Mouse (Mus musculus) kidney, embryonic 14.5 days (tissue): ENCODE data around the gene Ap5z1. TPM values are rescaled to one million over a fixed set of nuclear protein-coding genes. Genes with fewer than 3 reads are reported as not detected.
A peak's percentile ranks its signal among the peaks of the same experiment; 100 is the strongest.

Source experiments
- ATAC-seq: fragments of 200-750 bp; cut with Nextera tagmentation; 2 replicates; pipeline ENCODE4 v1.8.0; 2017; ENCODE audit warnings: moderate number of reproducible peaks, mild to moderate bottlenecking, moderate TSS enrichment, moderate library complexity; ENCODE audit not compliant: low FRiP score, low TSS enrichment
- H3K27ac ChIP-seq: fragments of 300-500 bp; sonication (generic); 2 replicates; pipeline ENCODE4 v1.5.1; 2014; ENCODE audit warnings: low read depth, mild to moderate bottlenecking, low read length, moderate library complexity, mixed read lengths
- H3K27me3 ChIP-seq: fragments of 300-500 bp; sonication (generic); 2 replicates; pipeline ENCODE4 v1.6.1; 2014; ENCODE audit warnings: mild to moderate bottlenecking, low read length; ENCODE audit not compliant: control insufficient read depth, insufficient read depth
- H3K36me3 ChIP-seq: fragments of 300-500 bp; sonication (generic); 2 replicates; pipeline ENCODE4 v1.6.1; 2014; ENCODE audit warnings: low read length, mixed read lengths; ENCODE audit not compliant: control insufficient read depth, insufficient read depth
- H3K4me1 ChIP-seq: fragments of 300-500 bp; sonication (generic); 2 replicates; pipeline ENCODE4 v1.6.1; 2014; ENCODE audit warnings: low read length, mixed read lengths; ENCODE audit not compliant: control insufficient read depth, insufficient read depth
- H3K4me2 ChIP-seq: fragments of 300-500 bp; sonication (generic); replicated peaks from 2 replicates; pipeline ENCODE4 v1.6.1; 2014; ENCODE audit warnings: low read depth, mild to moderate bottlenecking, low read length
- H3K4me3 ChIP-seq: fragments of 300-500 bp; sonication (generic); 2 replicates; pipeline ENCODE4 v1.5.1; 2014; ENCODE audit warnings: mild to moderate bottlenecking, low read length
- H3K9ac ChIP-seq: fragments of 300-500 bp; sonication (generic); 2 replicates; pipeline ENCODE4 v1.6.1; 2014; ENCODE audit warnings: low read depth, mild to moderate bottlenecking, low read length, moderate library complexity
- H3K9me3 ChIP-seq: fragments of 300-500 bp; sonication (generic); 2 replicates; pipeline ENCODE4 v1.6.1; 2016; ENCODE audit warnings: low read length; ENCODE audit not compliant: control insufficient read depth
- WGBS: fragments of 180-500 bp; shearing (Covaris S2); extraction: QIAGEN DNeasy Blood & Tissue Kit; methylation state at CpG from one replicate; pipeline ENCODE4 v1.1.7; 2014; 5-methylcytosine and 5-hydroxymethylcytosine counted together
- polyA plus RNA-seq: library from polyadenylated mRNA; unstranded; fragments of >200 nt; fragmentation: Nextera tagmentation; extraction: Ambion mirVana; gene quantifications from 2 replicates; pipeline ENCODE4 v1.2.1, GENCODE M21; 2014

The Ap5z1 gene
- polyA plus RNA-seq, 1 experiment from 2014 or later = 10.1 TPM

- no peak for ATAC-seq
- no peaks in the 10 kb centered on the region for H3K4me1 ChIP-seq
- H3K27ac ChIP-seq = no peak overlapping the region; the same call in 1 of the 2 replicates
- no peaks in the 10 kb centered on the region for H3K27me3 ChIP-seq
- no peak overlapping the region for H3K9ac ChIP-seq
- H3K36me3 ChIP-seq = peaks cover 62% of the 10 kb centered on the region
- 69% methylated on average over 15 of the region's 15 CpGs for WGBS
- no peak overlapping the region for H3K4me2 ChIP-seq
- H3K4me3 ChIP-seq = no peak overlapping the region
- H3K9me3 ChIP-seq = no peaks in the 10 kb centered on the region
Observed at GRCm38 (mm10) chr5:142456318-142456717, 7.4 kb upstream of the Ap5z1 start.

DNA sequence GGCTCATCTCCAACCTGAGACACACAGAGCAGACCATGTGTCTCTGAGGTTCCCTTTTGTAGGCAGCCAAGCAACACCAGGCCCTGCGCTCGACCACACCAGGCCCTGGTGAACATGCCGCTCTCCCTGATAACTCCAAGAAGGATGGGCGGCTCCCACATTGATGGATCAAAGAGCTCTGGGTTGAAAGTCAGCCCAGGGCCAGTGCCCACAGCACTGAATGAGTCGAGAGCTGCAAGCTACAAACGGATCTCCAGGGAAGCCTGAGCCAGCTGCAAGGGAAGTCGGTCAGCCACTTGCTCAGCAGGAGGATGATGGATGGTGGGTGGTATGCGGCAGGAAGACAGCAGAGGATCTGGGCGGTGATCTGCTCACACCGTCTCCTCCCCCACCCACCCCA, 6.4 kb upstream of the Ap5z1 start:
- H3K27ac ChIP-seq = peak overlapping the region; percentile 51; the same call in 1 of the 2 replicates
- H3K4me3 ChIP-seq = no peak overlapping the region
- no peaks in the 10 kb centered on the region for H3K9me3 ChIP-seq
- no peak overlapping the region for H3K9ac ChIP-seq
- WGBS = 39% methylated on average over 10 of the region's 10 CpGs
- H3K4me1 ChIP-seq = no peaks in the 10 kb centered on the region
- peaks cover 59% of the 10 kb centered on the region for H3K36me3 ChIP-seq
- ATAC-seq = no peak
- no peaks in the 10 kb centered on the region for H3K27me3 ChIP-seq
- no peak overlapping the region for H3K4me2 ChIP-seq

GRCm38 (mm10) chr5:142458791-142459557, 4.8 kb upstream of the Ap5z1 start:
- Histone ChIP-seq H3K4me2 (no peak overlapping the region), H3K9me3 (no peaks in the 10 kb centered on the region), H3K36me3 (peaks cover 45% of the 10 kb centered on the region), H3K27me3 (no peaks in the 10 kb centered on the region), H3K9ac (no peak overlapping the region), H3K4me3 (no peak overlapping the region), H3K27ac (no peak overlapping the region), H3K4me1 (no peaks in the 10 kb centered on the region)
- WGBS = 86% methylated on average over 17 of the region's 17 CpGs
- no peak for ATAC-seq

DNA sequence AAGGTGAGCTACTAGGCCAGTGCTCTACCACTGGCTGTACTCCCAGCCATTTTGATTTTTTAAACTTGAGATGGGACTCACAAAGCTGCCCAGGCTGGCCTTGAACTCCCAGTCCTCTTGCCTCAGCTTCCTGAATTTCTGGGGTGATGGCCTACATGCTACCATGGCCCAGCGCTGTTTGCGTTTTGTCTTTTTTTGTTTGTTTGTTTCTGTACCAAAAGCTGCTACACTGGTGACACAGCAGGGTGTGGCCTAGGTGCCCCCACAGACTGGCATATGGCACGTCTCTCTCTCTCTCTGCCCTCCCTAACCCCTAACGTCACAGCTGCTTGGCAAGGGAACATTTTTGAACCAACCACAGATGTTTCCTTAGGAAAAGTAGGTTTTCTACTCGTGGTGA, 3.9 kb upstream of the Ap5z1 start:
- ATAC-seq = no peak
- H3K27ac ChIP-seq = no peak overlapping the region
- H3K4me3 ChIP-seq = no peak overlapping the region
- no peaks in the 10 kb centered on the region for H3K9me3 ChIP-seq
- peaks cover 37% of the 10 kb centered on the region for H3K36me3 ChIP-seq
- no peak overlapping the region for H3K4me2 ChIP-seq
- WGBS = 78% methylated on average over 5 of the region's 5 CpGs
- no peaks in the 10 kb centered on the region for H3K27me3 ChIP-seq
- no peak overlapping the region for H3K9ac ChIP-seq
- peaks cover 5% of the 10 kb centered on the region; the same call in 1 of the 2 replicates for H3K4me1 ChIP-seq

DNA sequence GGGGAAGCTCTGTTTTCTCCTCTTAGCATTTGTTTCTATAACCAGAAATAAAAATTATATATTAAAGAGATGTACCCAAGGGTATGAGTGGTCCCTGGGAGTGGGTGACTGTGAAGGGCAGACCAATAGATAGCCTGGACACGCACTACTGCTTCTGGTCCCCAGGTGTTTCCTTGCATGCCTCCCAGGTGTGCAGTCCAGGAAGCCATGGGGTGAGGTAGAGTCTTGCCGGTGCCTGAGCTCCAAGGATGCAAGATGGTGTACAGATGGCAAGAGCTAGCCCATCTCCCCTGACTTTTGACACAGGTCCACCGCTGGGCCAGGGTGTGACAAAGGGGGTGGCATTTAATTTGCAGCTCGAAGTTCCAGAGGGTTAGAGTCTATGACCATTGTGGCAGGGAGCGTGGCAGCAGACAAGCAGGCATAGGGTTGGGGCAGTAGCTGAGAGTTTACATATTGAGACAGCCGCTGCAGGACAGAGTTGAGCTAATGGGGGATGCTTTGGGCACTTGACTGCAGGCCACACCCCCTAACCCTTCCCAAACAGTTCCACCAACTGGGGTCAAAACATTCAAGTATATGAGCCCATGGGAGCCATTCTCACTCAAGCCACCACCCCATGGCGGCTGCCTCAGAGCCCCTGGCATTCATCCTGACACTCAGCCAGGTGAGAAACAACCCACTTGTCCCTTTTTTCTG, 1.7 kb upstream of the Ap5z1 start:
- Histone ChIP-seq H3K4me3 (no peak overlapping the region), H3K9me3 (no peaks in the 10 kb centered on the region), H3K4me1 (peaks cover 7% of the 10 kb centered on the region; the same call in 1 of the 2 replicates), H3K27me3 (no peaks in the 10 kb centered on the region), H3K4me2 (no peak overlapping the region), H3K27ac (no peak overlapping the region), H3K36me3 (peaks cover 17% of the 10 kb centered on the region), H3K9ac (no peak overlapping the region)
- no peak for ATAC-seq
- 93% methylated on average over 7 of the region's 7 CpGs for WGBS

DNA sequence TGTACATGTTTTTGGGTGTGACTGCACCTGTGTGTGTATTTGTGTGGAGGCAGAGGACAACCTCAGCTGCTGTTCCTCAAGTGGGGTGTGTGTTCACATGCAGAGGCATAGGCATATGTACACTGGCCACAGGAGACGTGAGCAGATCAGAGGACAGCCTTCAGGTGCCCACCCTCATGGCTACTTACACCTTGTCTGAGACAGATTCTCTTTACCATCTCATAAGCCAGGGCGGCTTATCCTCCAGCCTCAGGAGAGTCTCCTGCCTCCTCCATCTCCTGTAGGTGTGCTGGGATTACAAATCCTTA, 1.1 kb upstream of the Ap5z1 start:
- 92% methylated on average over 2 of the region's 2 CpGs for WGBS
- Histone ChIP-seq H3K4me1 (peaks cover 7% of the 10 kb centered on the region; the same call in 1 of the 2 replicates), H3K4me3 (no peak overlapping the region), H3K9me3 (no peaks in the 10 kb centered on the region), H3K27me3 (no peaks in the 10 kb centered on the region), H3K9ac (no peak overlapping the region), H3K27ac (no peak overlapping the region), H3K4me2 (no peak overlapping the region), H3K36me3 (peaks cover 12% of the 10 kb centered on the region)
- ATAC-seq = no peak

GRCm38 (mm10) chr5:142463011-142463410, 733 bp upstream of the Ap5z1 start:
- Histone ChIP-seq H3K9me3 (no peaks in the 10 kb centered on the region), H3K27ac (peak overlapping the region; percentile 73; the same call in 1 of the 2 replicates), H3K36me3 (peaks cover 10% of the 10 kb centered on the region), H3K4me2 (peak overlapping the region; percentile 83), H3K4me3 (peak overlapping the region; percentile 85; the same call in 1 of the 2 replicates), H3K27me3 (no peaks in the 10 kb centered on the region), H3K9ac (peak overlapping the region; percentile 48; the same call in 1 of the 2 replicates), H3K4me1 (peaks cover 7% of the 10 kb centered on the region; the same call in 1 of the 2 replicates)
- ATAC-seq = no peak
- WGBS = 84% methylated on average over 6 of the region's 6 CpGs

- ATAC-seq = no peak
- H3K9me3 ChIP-seq = no peaks in the 10 kb centered on the region
- H3K27me3 ChIP-seq = no peaks in the 10 kb centered on the region
- 95% methylated on average over 13 of the region's 13 CpGs for WGBS
- H3K4me1 ChIP-seq = peaks cover 7% of the 10 kb centered on the region; the same call in 1 of the 2 replicates
- H3K4me3 ChIP-seq = no peak overlapping the region
- peaks cover 18% of the 10 kb centered on the region; the same call in 1 of the 2 replicates for H3K36me3 ChIP-seq
- no peak overlapping the region for H3K9ac ChIP-seq
- no peak overlapping the region for H3K27ac ChIP-seq
- H3K4me2 ChIP-seq = no peak overlapping the region
Observed at GRCm38 (mm10) chr5:142468375-142468774, 4.6 kb downstream of the Ap5z1 start.

GRCm38 (mm10) chr5:142469796-142470195, 6.1 kb downstream of the Ap5z1 start:
- H3K4me3 ChIP-seq = no peak overlapping the region
- no peaks in the 10 kb centered on the region for H3K27me3 ChIP-seq
- ATAC-seq = no peak
- no peak overlapping the region for H3K9ac ChIP-seq
- H3K9me3 ChIP-seq = no peaks in the 10 kb centered on the region
- no peak overlapping the region for H3K27ac ChIP-seq
- peaks cover 18% of the 10 kb centered on the region; the same call in 1 of the 2 replicates for H3K36me3 ChIP-seq
- peaks cover 2% of the 10 kb centered on the region; the same call in 1 of the 2 replicates for H3K4me1 ChIP-seq
- WGBS = 90% methylated on average over 11 of the region's 11 CpGs
- H3K4me2 ChIP-seq = no peak overlapping the region
